Comparison of ENCODE assay signal across 8 mouse cellular contexts in genomic region chr9:61830236-61830635, GRCm38 (mm10).
DNase-seq lines count a peak whose midpoint lies in the region; ATAC-seq and TF ChIP-seq lines count a peak whose summit lies in the region.

No protein-coding gene starts in this region.

- peak; percentile 84 for TF ChIP-seq CTCF in kidney, postnatal 0 days (IDR thresholded peaks at IDR 0.05; ENCODE audit: low read depth)

- H3K4me3 ChIP-seq in neural tube, embryonic 11.5 days (ENCODE audit: low read depth, low read length), result no peak overlapping the region
- no peak overlapping the region for H3K4me3 ChIP-seq in kidney, postnatal 0 days (replicated peaks; ENCODE audit: low read depth, low read length)
- H3K4me3 ChIP-seq in lung, embryonic 15.5 days, result no peak overlapping the region

- H3K4me1 ChIP-seq in neural tube, embryonic 11.5 days (ENCODE audit: control insufficient read depth, insufficient read depth, low read length), result no peaks in the 10 kb centered on the region
- H3K4me1 ChIP-seq in kidney, postnatal 0 days (replicated peaks; ENCODE audit: insufficient read depth, low read length), result no peaks in the 10 kb centered on the region
- 0 out of 2 replicates have a peak, but pooled peaks cover 5% of the 10 kb centered on the region for H3K4me1 ChIP-seq in lung, embryonic 15.5 days

- H3K27me3 ChIP-seq in neural tube, embryonic 11.5 days (ENCODE audit: control insufficient read depth, insufficient read depth, low read length), result no peaks in the 10 kb centered on the region
- H3K27me3 ChIP-seq in kidney, postnatal 0 days (ENCODE audit: insufficient read depth, low read length), result no peaks in the 10 kb centered on the region
- H3K27me3 ChIP-seq in lung, embryonic 15.5 days, result peaks cover 20% of the 10 kb centered on the region; the same call in 1 of the 2 replicates

- WGBS in neural tube, embryonic 11.5 days, result 70% methylated on average over 7 of the region's 7 CpGs
- 56% methylated on average over 7 of the region's 7 CpGs for WGBS in kidney, postnatal 0 days
- WGBS in lung, embryonic 15.5 days, result 72% methylated on average over 7 of the region's 7 CpGs

- H3K27ac ChIP-seq in neural tube, embryonic 11.5 days (ENCODE audit: low read depth, low read length), result no peak overlapping the region
- no peak overlapping the region for H3K27ac ChIP-seq in kidney, postnatal 0 days
- H3K27ac ChIP-seq in lung, embryonic 15.5 days, result no peak overlapping the region

- no peak for ATAC-seq in neural tube, embryonic 11.5 days (ENCODE audit: insufficient read depth, low FRiP score, low TSS enrichment)
- peak; percentile 43; the same call in 1 of the 2 replicates for ATAC-seq in kidney, postnatal 0 days (replicated peaks; ENCODE audit: low FRiP score, low read depth)
- 0 out of 2 replicates have a peak, but pooled peaks have one; percentile 32 for ATAC-seq in lung, embryonic 15.5 days (ENCODE audit: borderline replicate concordance, extremely low read depth, low FRiP score, low TSS enrichment)

- no peak overlapping the region for H3K9ac ChIP-seq in neural tube, embryonic 11.5 days (ENCODE audit: low read length)
- H3K9ac ChIP-seq in kidney, postnatal 0 days (ENCODE audit: low read depth, low read length), result no peak overlapping the region
- no peak overlapping the region for H3K9ac ChIP-seq in lung, embryonic 15.5 days

- no peaks in the 10 kb centered on the region for H3K9me3 ChIP-seq in neural tube, embryonic 11.5 days (ENCODE audit: control insufficient read depth, low read length)
- H3K9me3 ChIP-seq in kidney, postnatal 0 days (replicated peaks; ENCODE audit: low read length), result no peaks in the 10 kb centered on the region
- no peaks in the 10 kb centered on the region for H3K9me3 ChIP-seq in lung, embryonic 15.5 days

- peak; percentile 22 for DNase-seq in neural tube, embryonic 11.5 days (ENCODE audit: low spot score)
- DNase-seq in neural tube, embryonic 10.5 days (ENCODE audit: extremely low spot score, low spot score), result no peak
- peak; percentile 57 for DNase-seq in cerebellum, adult 11 months
- DNase-seq in frontal cortex, postnatal 10 days (ENCODE audit: low spot score in 2 of 2), result peak; percentile 72 to 80
- peak; percentile 72 for DNase-seq in kidney, postnatal 0 days (ENCODE audit: low spot score)
- DNase-seq in retina, embryonic 14.5 days (ENCODE audit: low spot score), result peak; percentile 70
- peak; percentile 88 for DNase-seq in thymus, postnatal 14 days

- H3K4me2 ChIP-seq in neural tube, embryonic 11.5 days (ENCODE audit: low read depth), result no peak overlapping the region
- no peak overlapping the region for H3K4me2 ChIP-seq in kidney, postnatal 0 days (ENCODE audit: low read length)
- H3K4me2 ChIP-seq in lung, embryonic 15.5 days, result no peak overlapping the region

- H3K36me3 ChIP-seq in neural tube, embryonic 11.5 days (ENCODE audit: control insufficient read depth, insufficient read depth, low read length), result no peaks in the 10 kb centered on the region
- no peaks in the 10 kb centered on the region for H3K36me3 ChIP-seq in kidney, postnatal 0 days (ENCODE audit: insufficient read depth, low read length)
- H3K36me3 ChIP-seq in lung, embryonic 15.5 days, result no peaks in the 10 kb centered on the region
